Mouse (Mus musculus) monocyte, adult 2 months (primary cell): ENCODE measurements around the gene Lpar2.

Experiments used
- DNase-seq, 2 experiments: peaks; one replicate each; pipeline ENCODE4 v3.0.0; 2022; ENCODE audit warnings: low spot score in 2 of 2, low read depth in 1 of 2

Lpar2 gene

DNA sequence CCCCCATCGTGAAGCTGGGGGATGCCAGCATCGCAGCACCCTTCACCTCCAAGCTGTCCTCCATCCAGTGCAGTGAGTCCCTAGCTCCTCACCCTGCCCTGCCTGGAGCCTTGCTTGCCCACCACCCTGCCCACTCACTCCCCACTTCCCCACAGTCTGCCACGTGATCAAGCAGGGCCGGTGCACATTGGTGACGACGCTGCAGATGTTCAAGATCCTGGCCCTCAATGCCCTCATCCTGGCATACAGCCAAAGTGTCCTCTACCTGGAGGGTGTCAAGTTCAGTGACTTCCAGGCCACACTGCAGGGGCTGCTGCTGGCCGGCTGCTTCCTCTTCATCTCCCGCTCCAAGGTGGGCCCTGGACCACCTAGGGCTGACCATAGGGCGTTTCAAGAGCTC is 16.7 kb upstream of the Lpar2 start:
- no peak for DNase-seq

DNA sequence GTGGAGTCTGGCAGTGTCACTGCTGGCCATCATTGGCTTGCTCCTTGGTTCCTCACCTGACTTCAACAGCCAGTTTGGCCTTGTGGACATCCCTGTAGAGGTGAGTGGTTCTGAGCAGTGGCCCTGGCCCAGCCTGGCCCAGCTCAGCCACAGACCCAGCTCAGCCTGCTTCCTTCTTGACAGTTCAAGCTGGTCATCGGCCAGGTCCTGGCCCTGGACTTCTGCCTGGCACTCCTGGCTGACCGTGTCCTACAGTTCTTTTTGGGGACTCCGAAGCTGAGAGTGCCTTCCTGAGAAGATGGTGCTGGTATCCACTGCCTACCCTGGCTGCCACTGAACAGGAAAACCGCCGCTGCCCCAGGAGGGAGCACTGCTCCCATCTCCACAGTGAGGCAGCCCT is 15.0 kb upstream of the Lpar2 start:
- DNase-seq: no peak

DNA sequence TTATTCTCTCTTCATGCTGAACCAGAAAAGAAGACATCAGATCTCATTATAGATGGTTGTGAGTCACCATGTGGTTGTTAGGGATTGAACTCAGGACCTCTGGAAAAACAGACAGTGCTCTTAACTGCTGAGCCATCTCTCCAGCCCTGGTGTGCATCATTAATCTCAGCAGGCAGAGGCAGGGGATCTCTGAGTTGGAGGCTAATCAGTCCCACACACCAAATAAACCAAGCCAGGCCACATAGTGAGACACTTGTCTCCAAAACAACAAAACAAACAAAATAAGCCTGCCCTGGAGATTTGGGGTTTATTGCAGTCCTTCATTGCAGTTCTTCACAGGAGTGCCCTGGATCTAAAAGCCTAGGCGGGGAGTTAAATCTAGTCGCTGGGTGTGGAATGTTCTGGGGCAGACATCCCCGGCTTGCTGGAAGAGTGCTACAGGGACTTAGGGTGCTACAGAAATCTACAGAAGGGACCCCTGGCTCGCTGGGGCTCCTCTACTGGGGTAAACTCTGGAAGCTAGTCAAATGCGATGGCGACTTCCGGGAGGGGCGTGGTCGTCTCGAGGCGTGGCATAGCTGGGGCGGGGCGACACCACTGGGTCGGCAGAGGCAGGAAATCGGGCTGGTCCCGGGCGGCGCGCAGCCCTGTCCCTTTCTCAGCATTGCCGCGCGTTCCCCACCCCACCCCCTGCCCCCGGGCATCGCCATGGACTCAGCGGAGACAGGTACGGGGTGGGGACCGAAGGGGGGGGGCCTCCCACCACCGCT is 13.9 kb upstream of the Lpar2 start, which contains the start of gene Gmip:
TSS of gene Gmip (plus strand) at position 586 of the 770 bp plus-strand sequence.
- peak; percentile 45 to 73 for DNase-seq

DNA sequence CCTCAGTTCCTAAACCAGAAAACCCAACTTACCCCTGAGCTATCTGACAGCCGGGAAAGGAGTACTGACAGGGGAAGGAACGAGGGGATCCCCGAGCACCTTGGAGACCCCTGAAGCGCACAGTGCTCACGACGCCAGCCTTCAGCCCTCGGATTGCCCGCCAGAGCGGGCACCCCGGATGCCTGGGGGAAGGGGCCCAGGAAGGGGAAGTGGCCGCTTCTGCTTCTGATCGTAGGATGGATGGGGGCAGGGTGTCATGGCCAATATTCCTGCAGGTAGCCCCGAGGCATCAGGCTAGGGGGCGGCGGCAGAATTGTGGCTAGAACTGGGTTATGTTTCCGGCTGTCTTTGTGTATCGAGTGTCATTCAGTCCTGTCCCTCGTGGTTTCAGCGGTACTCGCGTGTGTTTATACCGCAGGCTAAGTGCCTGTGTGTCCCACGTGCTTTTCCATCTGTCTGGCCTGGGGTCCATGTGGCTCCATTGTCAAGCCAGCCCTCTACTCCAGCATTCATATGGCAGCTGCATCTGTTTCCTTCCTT is 13.3 kb upstream of the Lpar2 start:
- peak in 1 of 2 experiments; percentile 39 for DNase-seq

DNA sequence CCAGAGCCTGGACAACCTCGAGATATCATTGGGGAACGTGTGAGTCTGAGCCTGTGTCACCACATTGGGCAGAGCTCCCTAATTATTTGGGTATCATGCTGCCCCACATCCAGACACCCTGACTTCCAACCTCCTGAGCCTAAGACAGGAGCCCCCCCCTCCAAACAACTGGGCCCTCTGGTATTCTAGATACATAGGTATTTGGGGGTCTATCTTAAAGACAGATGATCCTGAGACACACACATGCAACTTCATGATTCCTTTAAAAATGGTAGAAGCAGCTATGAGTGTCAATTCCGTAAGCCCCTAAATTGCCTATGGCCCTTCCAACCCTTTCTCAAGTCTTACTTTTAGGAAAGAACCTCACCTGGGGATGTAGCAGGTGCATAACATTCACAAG is 12.4 kb upstream of the Lpar2 start:
- no peak for DNase-seq

DNA sequence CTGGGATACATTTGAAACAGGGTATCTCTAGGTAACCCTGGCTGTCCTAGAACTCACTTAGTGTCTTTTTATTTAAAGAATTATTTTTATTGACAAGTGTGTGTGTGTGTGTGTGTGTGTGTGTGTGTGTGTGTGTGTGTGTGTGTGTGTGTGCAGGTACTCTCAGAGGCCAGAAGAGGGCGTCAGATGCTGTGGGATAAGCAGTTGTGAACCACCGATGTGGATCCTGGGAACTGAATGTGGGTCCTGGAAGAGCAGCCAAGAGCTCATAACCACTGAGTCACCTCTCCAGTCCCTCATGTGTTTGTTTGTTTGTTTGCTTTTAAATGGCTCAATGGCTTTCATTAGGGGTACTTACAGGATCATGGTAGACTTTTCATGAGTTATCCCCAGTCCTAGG is 7.3 kb upstream of the Lpar2 start:
- DNase-seq: no peak

DNA sequence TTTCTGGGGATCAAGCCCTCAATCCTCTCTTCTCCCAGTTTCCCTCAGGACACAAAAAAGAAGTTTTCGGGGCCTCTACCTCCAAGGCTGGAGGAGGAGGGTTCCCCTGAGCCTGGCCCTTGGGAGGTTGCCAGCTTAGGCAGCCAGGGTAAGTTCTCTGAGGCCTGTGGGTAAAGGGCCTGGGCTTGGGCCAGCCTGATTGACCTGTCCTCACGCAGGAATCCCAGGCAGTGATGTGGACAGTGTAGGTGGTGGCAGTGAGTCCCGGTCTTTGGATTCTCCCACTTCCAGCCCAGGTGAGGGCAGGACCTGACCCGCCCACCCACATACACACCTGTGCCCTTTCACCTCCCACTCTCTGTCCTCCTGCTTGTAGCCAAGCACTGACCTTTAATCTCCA is 6.8 kb upstream of the Lpar2 start:
- no peak for DNase-seq

DNA sequence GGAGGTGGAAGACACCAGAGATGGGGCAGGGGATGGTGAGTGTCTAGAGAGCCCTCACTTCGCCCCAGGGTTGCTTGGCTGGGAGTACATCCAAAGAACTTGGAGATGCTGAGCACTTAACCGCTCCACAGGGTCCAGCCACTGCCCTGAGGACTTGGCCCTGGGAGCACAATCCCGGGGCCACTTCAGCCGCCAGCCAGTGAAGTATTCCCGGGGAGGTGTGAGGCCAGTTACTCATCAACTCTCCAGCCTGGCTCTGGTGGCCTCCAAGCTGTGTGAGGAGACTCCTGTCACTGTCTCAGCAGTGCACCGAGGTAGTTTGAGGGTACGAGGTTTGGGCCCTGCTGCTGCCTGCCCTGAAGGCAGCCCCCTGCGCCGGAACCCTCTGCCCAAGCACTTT is 1.8 kb upstream of the Lpar2 start:
- no peak for DNase-seq

DNA sequence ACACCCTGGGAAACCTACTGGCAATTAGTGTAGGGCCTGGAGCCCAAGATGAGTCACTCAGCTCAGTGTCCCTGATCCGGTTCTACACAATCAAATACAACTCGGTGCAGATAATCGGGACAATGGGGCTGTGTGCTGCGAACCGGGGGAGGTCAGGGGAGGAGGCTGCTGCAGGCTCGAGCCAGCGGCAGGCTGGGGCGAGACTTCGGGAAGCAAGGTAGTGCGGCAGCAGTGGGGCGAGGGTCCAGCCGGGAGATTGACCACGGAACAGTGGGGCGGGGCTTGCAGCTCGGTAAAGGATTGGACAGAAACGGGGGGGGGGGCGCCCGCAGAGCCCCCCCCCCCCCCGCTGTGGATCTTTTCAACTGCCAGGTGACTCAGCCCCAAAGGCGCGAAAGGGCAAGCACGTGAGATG is 251 bp upstream of the Lpar2 start:
- DNase-seq: no peak

DNA sequence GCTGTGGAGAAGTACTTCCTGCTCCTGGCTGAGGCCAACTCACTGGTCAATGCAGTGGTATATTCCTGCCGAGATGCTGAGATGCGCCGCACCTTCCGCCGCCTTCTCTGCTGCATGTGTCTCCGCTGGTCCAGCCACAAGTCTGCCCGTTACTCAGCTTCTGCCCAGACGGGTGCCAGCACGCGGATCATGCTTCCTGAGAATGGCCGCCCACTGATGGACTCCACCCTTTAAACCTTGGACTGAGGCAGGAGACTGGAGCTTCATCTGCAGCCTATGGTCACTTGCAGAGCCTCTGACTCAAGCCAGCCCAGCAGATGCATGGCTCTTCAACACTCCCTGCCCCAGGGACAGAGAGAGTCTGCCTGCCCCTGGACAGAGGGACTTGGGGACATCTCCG is 4.1 kb downstream of the Lpar2 start:
- DNase-seq: no peak

DNA sequence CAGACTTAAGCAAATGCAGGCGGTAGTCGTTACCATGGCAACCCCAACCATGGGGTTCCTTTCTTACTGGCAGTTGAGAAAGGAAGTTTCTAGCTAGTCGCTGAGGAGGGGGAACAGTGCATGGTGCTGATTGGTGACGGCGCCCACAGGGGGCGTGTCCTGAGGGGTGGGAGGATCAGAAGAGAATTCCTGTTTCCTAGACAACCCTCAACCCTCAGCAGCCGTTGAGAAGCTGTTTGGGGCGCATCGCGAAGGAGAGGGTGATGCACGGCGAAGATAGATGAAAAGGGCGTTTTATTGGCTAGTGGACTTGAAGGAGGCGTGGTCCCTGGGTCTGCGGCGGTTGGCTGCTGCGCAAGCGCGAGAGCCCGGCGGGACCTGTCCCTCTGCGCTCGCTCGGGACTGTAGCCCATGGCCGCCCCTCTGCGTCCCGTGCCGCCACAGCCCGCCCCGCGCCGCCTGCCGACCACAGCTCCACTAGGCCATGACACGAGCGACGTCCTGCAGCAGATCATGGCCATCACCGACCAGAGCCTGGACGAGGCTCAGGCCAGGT is 10.1 kb downstream of the Lpar2 start, which contains the start of gene Pbx4:
TSS of gene Pbx4 (plus strand) at position 194 of the 556 bp plus-strand sequence.
- DNase-seq: peak; percentile 60 to 79

DNA sequence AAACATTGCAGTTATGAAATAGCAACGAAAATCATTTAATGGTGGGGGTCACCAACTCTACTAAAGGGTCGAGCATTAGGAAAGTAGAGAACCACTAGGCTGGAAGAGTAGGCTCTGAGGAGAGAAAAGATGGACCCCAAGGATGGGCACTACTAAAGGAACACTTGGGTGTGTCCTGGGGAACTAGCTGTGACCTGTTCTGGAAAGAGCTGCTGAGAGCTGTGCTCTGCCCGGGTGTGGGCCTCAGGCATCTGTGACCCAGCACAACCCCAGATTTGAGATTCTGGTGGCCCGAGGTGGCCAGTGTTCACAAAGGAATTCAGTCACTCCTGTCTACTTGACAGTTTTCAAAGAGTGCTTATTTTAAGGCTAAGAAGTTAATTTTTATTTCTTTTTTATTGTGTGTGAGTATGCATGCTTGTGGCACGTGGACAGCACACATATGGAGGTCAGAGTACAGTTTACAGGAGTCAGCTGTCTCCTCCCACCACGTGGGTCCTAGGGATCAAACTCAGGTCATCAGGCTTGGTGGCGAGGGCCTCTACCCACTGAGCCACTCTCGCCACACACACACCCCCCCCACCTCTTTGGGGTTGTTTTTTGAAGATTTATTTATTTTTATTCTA is 14.9 kb downstream of the Lpar2 start:
- no peak for DNase-seq

DNA sequence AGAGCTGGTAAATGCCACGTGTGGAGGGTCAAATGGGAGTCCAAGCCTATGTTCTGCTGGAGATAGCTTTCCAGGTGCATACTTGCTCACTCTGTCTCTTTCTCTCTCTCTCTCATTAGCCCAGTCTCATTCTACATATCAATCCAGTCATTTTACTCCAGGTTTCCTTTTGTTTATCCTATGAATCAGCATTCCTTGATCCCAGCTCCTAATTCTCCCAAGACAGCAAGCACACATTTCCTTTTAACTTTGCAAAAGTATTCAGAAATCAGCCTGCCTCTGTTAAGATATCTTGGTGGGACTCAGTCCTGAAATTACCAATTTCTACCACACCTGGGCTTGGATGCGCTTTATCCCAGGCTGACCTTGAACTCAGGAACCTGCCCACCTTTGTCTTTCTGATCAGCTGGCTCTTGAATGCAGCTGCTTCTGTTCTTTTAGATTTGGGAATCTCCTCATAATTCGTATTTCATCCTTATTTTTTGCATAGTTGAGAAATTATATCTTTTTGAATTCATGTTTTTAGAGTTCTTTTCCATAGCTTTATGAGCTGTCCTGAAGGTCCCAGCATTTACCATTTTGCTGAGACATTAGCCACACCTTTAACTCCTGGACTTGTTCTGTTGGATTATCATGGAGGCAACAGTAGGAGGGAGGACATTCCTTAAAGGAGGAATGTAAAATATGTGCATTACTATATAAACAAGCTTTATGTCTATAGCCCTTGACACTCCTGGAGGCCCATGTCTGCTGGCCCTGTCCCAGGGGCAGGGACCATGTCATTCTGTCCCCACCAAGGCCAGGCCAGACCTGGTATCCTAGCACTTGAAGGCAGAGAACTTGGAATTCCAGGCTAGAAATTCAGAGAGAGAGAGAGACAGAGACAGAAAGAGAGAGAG is 25.2 kb downstream of the Lpar2 start:
- DNase-seq: no peak

DNA sequence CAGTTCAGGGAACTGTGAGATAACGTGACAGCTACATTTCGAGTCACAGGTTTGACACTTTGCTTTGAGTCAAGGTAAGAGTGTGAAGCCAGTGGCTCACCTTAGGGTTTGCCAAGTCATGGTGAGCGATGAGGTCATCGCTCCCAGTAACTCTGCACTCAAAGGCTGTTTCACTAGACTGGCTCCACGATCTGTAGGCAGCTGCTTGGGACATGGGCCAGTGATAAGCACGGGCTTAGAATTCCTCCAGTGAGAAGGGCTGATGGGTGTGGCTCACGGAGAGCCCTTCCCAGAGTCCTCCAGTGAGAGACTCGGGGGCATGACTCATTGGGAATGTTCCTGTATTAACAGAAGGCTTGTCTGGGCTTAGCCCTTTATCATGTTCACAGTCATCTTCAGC is 26.7 kb downstream of the Lpar2 start:
- no peak for DNase-seq

DNA sequence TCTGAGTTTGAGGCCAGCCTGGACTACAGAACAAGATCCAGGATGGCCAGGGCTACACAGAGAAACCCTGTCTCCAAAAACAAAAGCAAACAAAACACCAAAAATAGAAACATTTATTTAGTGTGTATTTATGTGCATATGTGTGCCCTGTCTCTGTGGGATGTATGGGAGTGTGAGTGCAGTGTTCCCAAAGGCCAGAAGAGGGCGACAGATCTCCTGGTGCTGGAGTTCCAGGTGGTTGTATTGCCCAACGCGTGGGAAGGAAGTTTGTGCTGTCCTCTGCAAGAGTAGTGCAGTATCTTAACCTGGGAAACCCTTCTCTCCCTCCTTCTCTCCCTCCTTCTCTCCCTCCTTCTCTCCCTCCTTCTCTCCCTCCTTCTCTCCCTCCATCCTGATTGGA is 27.7 kb downstream of the Lpar2 start:
- no peak for DNase-seq

DNA sequence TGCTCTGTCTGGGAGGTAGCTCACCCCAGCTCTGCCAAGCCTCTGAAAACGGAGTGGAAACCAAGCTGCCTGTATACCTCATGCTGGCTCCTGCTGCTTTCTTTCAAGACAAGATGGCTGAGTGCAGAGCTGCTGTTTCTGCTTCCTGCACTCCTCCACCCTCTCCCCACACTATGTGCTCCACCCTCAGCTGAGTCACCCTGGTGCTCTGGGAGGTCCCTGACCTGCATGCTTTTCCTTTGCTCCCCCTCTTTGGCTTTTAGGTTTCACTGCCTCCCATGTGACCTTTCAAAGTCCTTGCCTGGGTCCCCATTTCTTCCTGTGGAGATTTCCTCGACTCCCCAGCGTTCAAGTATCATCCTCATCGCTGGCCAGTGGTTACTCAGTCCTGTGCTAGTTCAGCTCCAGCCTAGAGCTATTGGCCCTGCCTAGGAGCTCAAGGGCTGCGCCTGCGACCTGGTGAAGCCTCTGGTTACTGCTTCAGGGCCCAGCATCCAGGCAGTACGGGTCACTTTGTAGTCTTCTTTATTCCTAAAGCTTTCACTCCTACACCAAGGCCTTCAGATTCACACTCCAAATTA is 28.8 kb downstream of the Lpar2 start:
- DNase-seq: no peak

DNA sequence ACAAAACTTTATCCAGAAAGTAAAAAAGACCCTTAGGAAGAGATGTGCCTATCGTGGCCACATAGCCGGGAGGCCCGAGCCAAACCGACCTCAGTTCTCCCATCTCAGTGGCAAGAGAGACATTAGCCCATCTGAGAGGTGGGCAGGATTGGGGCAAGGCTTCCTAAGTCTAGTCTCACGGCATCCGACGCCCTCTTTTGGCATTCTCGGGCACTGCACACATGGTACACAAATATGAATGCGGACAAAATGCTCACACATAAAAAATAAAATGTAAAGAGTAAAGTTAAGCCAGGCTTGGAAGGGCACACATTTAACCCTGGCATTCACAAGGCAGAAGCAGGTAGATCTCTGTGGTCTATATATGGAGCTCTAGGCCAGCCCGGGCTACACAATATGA is 31.6 kb downstream of the Lpar2 start:
- DNase-seq: no peak

DNA sequence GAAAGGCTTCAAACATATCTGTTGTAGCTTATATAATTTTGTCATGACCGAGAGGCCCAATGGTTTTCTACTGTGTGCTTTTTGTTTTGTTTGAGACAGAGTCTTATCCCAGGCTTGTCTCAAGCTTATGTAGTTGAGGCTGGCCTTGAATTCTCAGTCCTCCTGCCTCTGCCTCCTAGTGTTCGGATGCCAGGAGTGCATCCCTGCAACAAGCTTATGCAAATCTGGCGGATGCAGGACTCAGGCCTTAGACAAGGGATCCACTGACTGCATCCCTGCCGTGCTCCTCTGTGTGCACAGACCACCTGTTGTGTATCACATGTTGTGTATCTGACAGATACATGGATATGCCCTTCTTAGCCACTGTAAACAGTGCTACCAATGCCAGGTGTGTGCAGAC is 38.6 kb downstream of the Lpar2 start:
- no peak for DNase-seq

DNA sequence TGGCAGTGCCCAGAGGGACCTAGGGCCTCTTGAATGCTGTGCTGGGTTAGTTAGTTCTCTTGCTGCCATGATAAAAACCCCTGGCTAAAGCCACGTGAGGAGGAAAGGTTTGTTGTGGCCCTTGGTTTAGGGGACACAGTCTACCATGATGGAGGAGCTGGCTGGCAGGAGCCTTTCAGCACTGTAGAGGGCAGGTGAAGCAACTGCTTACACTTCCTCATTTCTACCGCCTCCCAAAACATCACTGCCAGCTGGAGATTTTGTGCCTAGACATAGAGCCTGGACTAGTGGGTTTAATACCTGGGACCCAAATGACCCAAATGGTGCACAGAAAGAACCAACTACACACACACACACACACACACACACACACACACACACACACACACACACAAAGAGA is 39.0 kb downstream of the Lpar2 start:
- no peak for DNase-seq

DNA sequence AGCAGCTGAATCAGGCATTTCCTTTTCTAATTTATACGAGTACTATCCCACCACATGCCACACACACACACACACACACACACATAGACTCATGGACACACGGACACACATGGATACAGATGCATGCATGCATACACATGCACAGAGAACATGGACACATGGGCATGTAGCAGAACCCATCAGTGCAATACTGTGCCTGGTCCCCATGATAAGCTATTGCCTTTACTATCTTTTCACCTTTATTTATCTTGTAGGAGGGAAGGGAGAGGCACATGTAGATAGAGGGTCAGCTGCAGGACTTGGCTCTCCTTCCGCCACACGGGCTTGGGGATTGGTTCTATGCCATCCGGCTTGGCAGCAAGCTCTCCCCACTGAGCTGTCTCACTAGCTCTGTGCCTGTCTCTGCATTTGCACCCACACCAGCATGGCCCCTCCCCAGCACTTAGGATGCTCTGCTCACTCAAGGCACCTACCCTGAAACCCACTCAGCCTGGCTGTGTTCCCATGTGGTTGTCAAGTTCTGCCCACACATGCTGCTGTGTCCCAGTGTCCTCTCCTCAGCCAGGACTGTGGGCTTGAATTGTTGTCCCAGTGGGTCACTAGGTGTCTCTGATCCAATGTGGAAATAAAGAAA is 41.3 kb downstream of the Lpar2 start:
- DNase-seq: no peak
